Mouse (Mus musculus) bone marrow, adult 2 months (tissue): ENCODE results near the gene Cntn5.

Experiments used
- CTCF ChIP-seq: fragments of 200-500 bp; IDR thresholded peaks from 2 replicates; pipeline ENCODE4 v1.5.1; 2011; ENCODE audit warnings: low read length, control low read depth; ENCODE audit not compliant: control insufficient read depth, insufficient read depth
- POLR2A ChIP-seq: fragments of 200-500 bp; IDR thresholded peaks from 2 replicates; pipeline ENCODE4 v1.6.1; 2011; ENCODE audit warnings: low read depth, mild to moderate bottlenecking, control low read depth, low read length, borderline replicate concordance; ENCODE audit not compliant: control insufficient read depth

DNA sequence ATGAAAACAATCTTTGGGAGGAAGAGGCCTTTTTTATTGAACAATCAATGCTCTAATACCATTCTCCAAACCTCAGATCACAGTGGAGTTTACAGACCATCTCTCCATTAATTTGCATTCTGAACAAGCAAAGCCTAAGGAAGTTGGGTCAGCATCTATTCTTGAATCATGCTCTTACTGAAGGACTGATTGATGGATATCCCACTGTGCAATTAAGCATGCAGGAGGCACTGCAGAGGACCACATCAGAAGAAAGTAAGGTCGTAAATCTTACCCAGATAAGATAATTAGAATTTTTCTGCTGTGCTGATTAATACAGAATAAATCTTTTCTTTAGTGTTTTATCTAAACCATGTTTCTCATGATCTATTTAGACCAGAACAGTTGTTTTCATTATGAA, 536.2 kb downstream of the Cntn5 start:
- TF ChIP-seq CTCF = no peak
- TF ChIP-seq POLR2A = no peak
